Mouse (Mus musculus) heart, postnatal 0 days (tissue): ENCODE data around the gene Mast2.

Experiments
- CTCF ChIP-seq: IDR thresholded peaks from 2 replicates; pipeline ENCODE4 v1.5.1; 2016; ENCODE audit warnings: antibody characterized with exemption, control low read depth, low read depth
- EP300 ChIP-seq: IDR thresholded peaks from 2 replicates; pipeline ENCODE4 v1.6.1; 2016; ENCODE audit warnings: antibody characterized with exemption, low read depth

GRCm38 (mm10) chr4:116398051-116398450 is 65.9 kb downstream of the Mast2 start:
- no peak for TF ChIP-seq EP300
- no peak for TF ChIP-seq CTCF
